Mouse (Mus musculus): ENCODE measurements around the gene 1700067P10Rik. TPM values are rescaled to one million over a fixed set of nuclear protein-coding genes. Genes with fewer than 3 reads are reported as not detected.

The 1700067P10Rik gene
- total RNA-seq, 2 experiments from 2014 or later: not detected

Other genes with a start within 250 kb of the 1700067P10Rik start
- gene Foxp4, start 164.7 kb upstream of the 1700067P10Rik start, total RNA-seq (2021): 10 to 100 TPM; 44.1 to 55.9 TPM
- gene 1700122O11Rik, start 51.0 kb upstream of the 1700067P10Rik start, total RNA-seq (2021): not detected
- not detected for gene 9830107B12Rik, start 56.9 kb downstream of the 1700067P10Rik start, total RNA-seq (2021)
- gene A530064D06Rik, start 78.0 kb downstream of the 1700067P10Rik start, total RNA-seq (2021): not detected
- gene Trem1, start 143.4 kb downstream of the 1700067P10Rik start, total RNA-seq (2021): not detected
- gene Trem3, start 158.5 kb downstream of the 1700067P10Rik start, total RNA-seq (2021): under 1 TPM; 0.41 to 0.44 TPM
- not detected for gene Treml4, start 175.0 kb downstream of the 1700067P10Rik start, total RNA-seq (2021)
- gene Treml2, start 210.2 kb downstream of the 1700067P10Rik start, total RNA-seq (2021): under 1 TPM; 0.54 to 0.64 TPM
- gene B430306N03Rik, start 226.8 kb downstream of the 1700067P10Rik start, total RNA-seq (2021): under 1 TPM in 1 of 2 experiments, not detected in 1; 0.07 TPM

Measured in left cerebral cortex, postnatal 36 days (tissue).